Mouse (Mus musculus) hindbrain, embryonic 16.5 days (tissue): Measurements from ENCODE around the gene Ly75. TPM values are rescaled to one million over a fixed set of nuclear protein-coding genes. Genes with fewer than 3 reads are reported as not detected.
A peak's percentile ranks its signal among the peaks of the same experiment; 100 is the strongest.

ENCODE experiments used
- ATAC-seq: fragments of 200-750 bp; cut with Nextera tagmentation; 2 replicates; pipeline ENCODE4 v1.8.0; 2017; ENCODE audit warnings: moderate TSS enrichment, moderate library complexity
- H3K27ac ChIP-seq: fragments of 300-500 bp; sonication (generic); 2 replicates; pipeline ENCODE4 v1.5.1; 2014; ENCODE audit warnings: low read depth, mild to moderate bottlenecking, control low read depth, low read length, moderate library complexity
- H3K27me3 ChIP-seq: fragments of 300-500 bp; sonication (generic); replicated peaks from 2 replicates; pipeline ENCODE4 v1.6.1; 2014; ENCODE audit warnings: low read length; ENCODE audit not compliant: control insufficient read depth, insufficient read depth
- H3K36me3 ChIP-seq: fragments of 300-500 bp; sonication (generic); 2 replicates; pipeline ENCODE4 v1.6.1; 2014; ENCODE audit warnings: mild to moderate bottlenecking, low read length, moderate library complexity, mixed read lengths; ENCODE audit not compliant: control insufficient read depth, insufficient read depth
- H3K4me1 ChIP-seq: fragments of 300-500 bp; sonication (generic); 2 replicates; pipeline ENCODE4 v1.6.1; 2014; ENCODE audit warnings: low read depth, low read length; ENCODE audit not compliant: control insufficient read depth, insufficient read depth
- H3K4me2 ChIP-seq: fragments of 300-500 bp; sonication (generic); 2 replicates; pipeline ENCODE4 v1.6.1; 2014; ENCODE audit warnings: mild to moderate bottlenecking, low read length, control low read depth, moderate library complexity
- H3K4me3 ChIP-seq: fragments of 300-500 bp; sonication (generic); 2 replicates; pipeline ENCODE4 v1.5.1; 2014; ENCODE audit warnings: mild to moderate bottlenecking, low read length, control low read depth, moderate library complexity
- H3K9ac ChIP-seq: fragments of 300-500 bp; sonication (generic); 2 replicates; pipeline ENCODE4 v1.6.1; 2014; ENCODE audit warnings: low read depth, mild to moderate bottlenecking, control low read depth, low read length, moderate library complexity
- H3K9me3 ChIP-seq: fragments of 300-500 bp; sonication (generic); 2 replicates; pipeline ENCODE4 v1.6.1; 2014; ENCODE audit warnings: mild to moderate bottlenecking, low read length, moderate library complexity; ENCODE audit not compliant: control insufficient read depth
- WGBS: fragments of 180-500 bp; shearing (Covaris S2); extraction: QIAGEN DNeasy Blood & Tissue Kit; methylation state at CpG from one replicate; pipeline ENCODE4 v1.1.7; 2014; 5-methylcytosine and 5-hydroxymethylcytosine counted together
- polyA plus RNA-seq: library from polyadenylated mRNA; unstranded; fragments of >200 nt; fragmentation: Nextera tagmentation; extraction: Ambion mirVana; gene quantifications from 2 replicates; pipeline ENCODE4 v1.2.1, GENCODE M21; 2015

The Ly75 gene
- polyA plus RNA-seq, 1 experiment from 2014 or later: 1.9 TPM

DNA sequence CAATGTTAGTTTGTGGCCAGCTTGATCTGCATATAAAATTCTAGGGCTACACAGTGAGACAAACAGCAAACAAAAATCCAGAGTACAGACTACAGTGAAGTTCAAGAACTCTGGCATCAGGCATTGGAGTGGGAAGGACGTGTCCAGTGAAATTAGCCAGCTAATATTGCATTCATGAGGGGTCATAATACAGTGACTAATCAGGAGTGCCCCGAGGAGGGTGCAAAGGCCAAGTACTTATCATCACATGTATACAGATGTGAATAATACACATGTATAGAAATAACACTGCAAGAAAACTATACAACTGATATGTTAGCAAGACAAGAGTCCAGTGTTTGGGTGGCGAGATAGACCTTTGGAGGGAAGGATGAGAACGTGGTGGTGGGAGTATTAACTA lies 130.3 kb downstream of the Ly75 start:
- Histone ChIP-seq H3K36me3 (peaks cover 8% of the 10 kb centered on the region; the same call in 1 of the 2 replicates), H3K27me3 (no peaks in the 10 kb centered on the region), H3K9me3 (no peaks in the 10 kb centered on the region), H3K4me3 (no peak overlapping the region), H3K9ac (no peak overlapping the region), H3K4me2 (no peak overlapping the region), H3K27ac (no peak overlapping the region), H3K4me1 (no peaks in the 10 kb centered on the region)
- 80% methylated on average over 4 of the region's 4 CpGs for WGBS
- ATAC-seq: 0 out of 2 replicates have a peak, but pooled peaks have one; percentile 17

Other genes with a start within 250 kb of the Ly75 start
- 72.2 and 72.8 TPM in 2 replicates for gene Baz2b, start 173.5 kb downstream of the Ly75 start, polyA plus RNA-seq
- gene March7, start 173.4 kb downstream of the Ly75 start, polyA plus RNA-seq: 84.4 TPM in 2 replicates
- gene Cd302, start 98.8 kb downstream of the Ly75 start, polyA plus RNA-seq: 14.8 and 18.8 TPM in 2 replicates
- 0.36 and 0.50 TPM in 2 replicates for gene Pla2r1, start 170.0 kb upstream of the Ly75 start, polyA plus RNA-seq